Mouse (Mus musculus): ENCODE results near the gene Adm.

GRCm38 (mm10) chr7:110606906-110607305 is 20.6 kb upstream of the Adm start:
- no peak for TF ChIP-seq CTCF (IDR thresholded peaks at IDR 0.05; ENCODE audit: borderline replicate concordance, extremely low read depth, insufficient read depth, insufficient read length)
- TF ChIP-seq POLR2A (IDR thresholded peaks at IDR 0.05; ENCODE audit: borderline replicate concordance, extremely low read depth, insufficient read depth, insufficient read length, poor library complexity, severe bottlenecking), result no peak

Measured in brain, embryonic 14.5 days (tissue).